Mouse (Mus musculus) midbrain, embryonic 16.5 days (tissue): ENCODE data around the gene Slc17a6. TPM values are rescaled to one million over a fixed set of nuclear protein-coding genes. Genes with fewer than 3 reads are reported as not detected.

Source experiments
- ATAC-seq: fragments of 200-750 bp; cut with Nextera tagmentation; 2 replicates; pipeline ENCODE4 v1.8.0; 2017; ENCODE audit warnings: moderate TSS enrichment
- H3K27ac ChIP-seq: fragments of 300-500 bp; sonication (generic); 2 replicates; pipeline ENCODE4 v1.5.1; 2014; ENCODE audit warnings: mild to moderate bottlenecking, low read length, mixed read lengths
- H3K27me3 ChIP-seq: fragments of 300-500 bp; sonication (generic); 2 replicates; pipeline ENCODE4 v1.6.1; 2014; ENCODE audit warnings: low read depth, low read length, mixed read lengths; ENCODE audit not compliant: control insufficient read depth, insufficient read depth
- H3K36me3 ChIP-seq: fragments of 300-500 bp; sonication (generic); 2 replicates; pipeline ENCODE4 v1.6.1; 2014; ENCODE audit warnings: mild to moderate bottlenecking, low read length, moderate library complexity, mixed read lengths; ENCODE audit not compliant: control insufficient read depth, insufficient read depth
- H3K4me1 ChIP-seq: fragments of 300-500 bp; sonication (generic); 2 replicates; pipeline ENCODE4 v1.6.1; 2014; ENCODE audit warnings: mild to moderate bottlenecking, low read length, mixed read lengths; ENCODE audit not compliant: control insufficient read depth, insufficient read depth
- H3K4me2 ChIP-seq: fragments of 300-500 bp; sonication (generic); 2 replicates; pipeline ENCODE4 v1.6.1; 2014; ENCODE audit warnings: mild to moderate bottlenecking, low read length, mixed read lengths
- H3K4me3 ChIP-seq: fragments of 300-500 bp; sonication (generic); 2 replicates; pipeline ENCODE4 v1.5.1; 2014; ENCODE audit warnings: low read depth, mild to moderate bottlenecking, low read length, moderate library complexity, mixed read lengths
- H3K9ac ChIP-seq: fragments of 300-500 bp; sonication (generic); 2 replicates; pipeline ENCODE4 v1.6.1; 2014; ENCODE audit warnings: low read depth, low read length, mixed read lengths
- H3K9me3 ChIP-seq: fragments of 300-500 bp; sonication (generic); replicated peaks from 2 replicates; pipeline ENCODE4 v1.6.1; 2014; ENCODE audit warnings: mild to moderate bottlenecking, low read length, mixed read lengths; ENCODE audit not compliant: control insufficient read depth, poor library complexity, severe bottlenecking
- WGBS: fragments of 180-500 bp; shearing (Covaris S2); extraction: QIAGEN DNeasy Blood & Tissue Kit; methylation state at CpG from one replicate; pipeline ENCODE4 v1.1.7; 2014; 5-methylcytosine and 5-hydroxymethylcytosine counted together
- polyA plus RNA-seq: library from polyadenylated mRNA; unstranded; fragments of >200 nt; fragmentation: Nextera tagmentation; extraction: Ambion mirVana; gene quantifications from 2 replicates; pipeline ENCODE4 v1.2.1, GENCODE M21; 2015

Gene Slc17a6
- polyA plus RNA-seq, 1 experiment from 2014 or later = 142 TPM

- Histone ChIP-seq H3K9me3 (no peaks in the 10 kb centered on the region), H3K36me3 (no peaks in the 10 kb centered on the region), H3K27ac (no peak overlapping the region), H3K4me3 (no peak overlapping the region), H3K4me1 (no peaks in the 10 kb centered on the region), H3K27me3 (no peaks in the 10 kb centered on the region), H3K9ac (no peak overlapping the region), H3K4me2 (no peak overlapping the region)
- ATAC-seq = no peak
- WGBS = 83% methylated on average over 2 of the region's 2 CpGs
These were observed 94.0 kb downstream of the Slc17a6 start for GRCm38 (mm10) chr7:51715771-51716170.

Other genes with a start within 250 kb of the Slc17a6 start
- 1.7 TPM in 2 replicates for gene Ano5, start 111.0 kb upstream of the Slc17a6 start, polyA plus RNA-seq
- 17.3 TPM in 2 replicates for gene Gas2, start 240.0 kb downstream of the Slc17a6 start, polyA plus RNA-seq
- 7.1 and 7.6 TPM in 2 replicates for gene Fancf, start 240.3 kb downstream of the Slc17a6 start, polyA plus RNA-seq